Mouse (Mus musculus) gastrocnemius, postnatal 36 days (tissue): ENCODE measurements around the gene Ranbp17. TPM values are rescaled to one million over a fixed set of nuclear protein-coding genes. Genes with fewer than 3 reads are reported as not detected.
"Not testable (repeated sequence)": the region's sequence is repeated elsewhere in the genome, so short reads cannot be mapped to it uniquely, and the experiment has no call there.

ENCODE experiments used
- DNase-seq, 2 experiments: peaks; one replicate each; pipeline ENCODE4 v3.0.0; 2022
- intact Hi-C: fragments of 180-260 bp; cut with DNase I; formaldehyde crosslinking; loops from one replicate; pipeline ENCODE4 v1.15.1; 2025
- total RNA-seq, 2 experiments: library from RNA; stranded (reverse); gene quantifications; 2 replicates each; pipeline ENCODE4 v1.2.3; 2021

Gene Ranbp17
- total RNA-seq, 2 experiments from 2014 or later, result 0.46 to 0.62 TPM

GRCm38 (mm10) chr11:33427789-33428188 is 85.8 kb downstream of the Ranbp17 start:
- DNase-seq, intact Hi-C loops: not testable (repeated sequence)

DNA sequence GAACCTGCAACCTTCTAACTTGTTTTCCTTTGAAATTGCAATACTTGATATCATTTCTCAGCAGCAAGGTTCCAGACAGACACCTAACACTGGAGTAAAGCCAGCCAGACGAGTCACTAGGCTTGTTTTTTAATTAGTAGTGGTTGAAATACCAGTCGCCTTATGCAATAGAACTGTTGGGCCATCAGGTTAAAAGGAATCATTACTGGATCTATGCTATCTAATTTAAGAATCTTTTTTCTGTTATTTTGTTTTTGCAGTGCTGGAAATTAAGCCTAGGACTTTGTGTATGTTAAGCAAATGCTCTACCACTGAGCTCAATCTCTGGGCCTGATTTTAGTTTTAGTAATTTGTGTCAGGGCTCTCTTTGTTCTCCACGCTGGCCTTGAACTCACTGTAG is 91.3 kb downstream of the Ranbp17 start:
- intact Hi-C loops, result no loop called here
- DNase-seq, result no peak

GRCm38 (mm10) chr11:33404651-33405050 is 108.9 kb downstream of the Ranbp17 start:
- DNase-seq, result no peak
- intact Hi-C loops, result no loop called here

DNA sequence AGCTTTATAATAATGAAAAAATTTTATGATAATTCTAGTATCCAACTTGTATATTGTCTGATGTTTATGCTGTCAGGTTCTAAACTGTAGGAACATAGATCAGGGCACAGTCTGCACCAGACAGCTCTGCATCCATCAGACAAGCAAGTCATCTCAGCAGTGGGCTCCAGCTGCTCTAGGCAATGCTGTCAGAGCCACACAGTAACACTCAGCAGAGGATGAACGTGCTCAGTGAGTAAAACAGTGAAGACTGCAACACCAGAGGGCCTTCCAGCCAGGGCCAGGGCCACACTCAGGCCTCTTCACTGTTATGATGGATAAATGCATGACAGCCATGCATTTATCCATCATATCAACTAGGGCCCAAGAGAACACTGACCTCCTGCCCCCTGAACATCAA is 114.2 kb downstream of the Ranbp17 start:
- intact Hi-C loops, result no loop called here
- DNase-seq, result no peak

GRCm38 (mm10) chr11:33398701-33399100 is 114.8 kb downstream of the Ranbp17 start:
- DNase-seq, result no peak
- intact Hi-C loops, result no loop called here

DNA sequence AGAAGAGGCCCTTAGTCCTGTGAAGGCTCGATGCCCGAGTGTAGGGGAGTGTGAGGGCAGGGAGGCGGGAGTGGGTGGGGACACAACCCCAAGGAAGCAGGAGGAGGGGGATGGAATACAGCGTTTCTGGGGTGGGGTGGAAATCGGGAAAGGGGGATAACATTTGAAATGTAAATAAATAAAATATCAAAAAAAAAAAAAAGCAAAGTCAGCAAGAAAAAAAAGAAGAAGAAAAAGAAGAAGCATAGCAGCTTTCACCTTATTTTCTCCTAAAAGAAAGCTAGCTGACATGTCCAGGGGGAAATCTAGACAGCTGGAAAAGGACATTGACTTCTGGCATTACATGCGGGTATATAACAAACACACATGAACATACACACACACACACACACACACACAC is 117.3 kb downstream of the Ranbp17 start:
- DNase-seq, result no peak
- intact Hi-C loops, result no loop called here

- intact Hi-C loops, result no loop called here
These were observed 119.5 kb downstream of the Ranbp17 start for GRCm38 (mm10) chr11:33394093-33394492.

GRCm38 (mm10) chr11:33388685-33389084 is 124.9 kb downstream of the Ranbp17 start:
- intact Hi-C loops, result no loop called here
- DNase-seq, result no peak

More at GRCm38 (mm10) chr11:33394093-33394492, 119.5 kb downstream of the Ranbp17 start:
- no peak for DNase-seq

- intact Hi-C loops, result no loop called here
- no peak for DNase-seq
These were observed 151.7 kb downstream of the Ranbp17 start for GRCm38 (mm10) chr11:33361867-33362266.

- no peak for DNase-seq
- intact Hi-C loops, result no loop called here
These were observed 164.3 kb downstream of the Ranbp17 start for GRCm38 (mm10) chr11:33349269-33349668.

DNA sequence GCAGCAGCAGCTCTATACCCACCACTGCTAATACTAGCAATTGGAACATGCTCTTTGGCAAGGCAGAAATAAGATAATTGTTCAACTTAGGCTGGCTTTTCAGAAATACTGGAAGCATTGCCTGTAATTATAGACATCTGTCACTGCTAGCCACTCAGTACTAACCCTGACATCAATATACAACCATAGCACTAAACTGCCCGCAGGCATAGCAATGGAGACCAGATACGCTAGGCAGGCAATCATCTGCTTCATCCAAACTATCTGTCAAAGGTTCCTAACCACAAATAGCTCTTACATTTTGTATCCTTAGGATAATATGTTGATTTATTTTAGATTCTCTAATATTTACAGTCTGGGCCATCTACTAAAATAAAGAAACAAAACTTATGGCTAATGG is 171.5 kb downstream of the Ranbp17 start:
- intact Hi-C loops, result no loop called here
- DNase-seq, result no peak

DNA sequence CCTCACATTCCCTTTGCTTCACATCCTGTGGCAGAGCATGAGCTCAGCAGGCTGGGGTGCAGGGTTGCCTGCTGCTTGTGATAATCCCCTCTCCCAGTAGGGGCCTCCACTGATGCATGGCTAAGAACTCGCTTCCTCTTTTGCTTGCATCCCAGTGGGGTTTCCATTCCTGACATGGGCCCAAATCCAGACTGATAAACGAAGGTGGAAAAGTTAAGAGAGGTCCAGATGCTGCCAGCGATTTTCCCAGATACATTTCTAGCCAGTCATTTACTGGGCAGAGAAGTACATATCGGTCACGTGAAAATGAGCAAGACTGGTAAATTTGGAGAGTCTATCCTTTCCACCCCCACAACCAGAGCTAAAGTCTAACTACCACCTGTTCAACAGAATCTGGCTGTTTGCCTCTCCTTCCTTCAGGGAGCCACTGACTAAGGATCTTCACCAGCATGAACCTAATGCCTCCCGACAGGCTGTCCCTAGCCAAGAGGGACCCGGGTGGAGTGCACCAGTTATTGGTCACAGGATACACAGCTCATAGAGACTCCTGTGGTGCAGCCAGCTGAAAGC is 176.9 kb downstream of the Ranbp17 start:
- intact Hi-C loops, result no loop called here
- no peak for DNase-seq

- no peak for DNase-seq
These were observed 177.9 kb downstream of the Ranbp17 start for GRCm38 (mm10) chr11:33335616-33336015.

DNA sequence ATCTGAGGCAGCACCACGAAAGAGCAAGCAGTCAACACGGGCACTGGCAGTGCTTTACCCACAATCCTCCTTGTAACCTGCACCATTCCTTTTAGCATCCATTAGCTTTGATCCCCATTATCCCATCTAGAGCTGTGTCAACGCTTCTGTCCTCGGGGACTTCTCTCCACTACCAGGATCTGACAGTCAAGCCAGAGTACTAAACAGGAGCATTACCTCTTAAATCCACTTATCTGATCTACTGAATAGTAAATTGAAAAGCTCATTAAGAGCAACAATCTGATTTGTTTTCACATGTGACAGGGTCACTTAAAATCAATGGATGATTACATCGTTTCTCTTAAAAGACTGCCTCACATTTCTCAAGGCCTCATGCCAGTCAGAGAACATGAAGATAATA is 181.4 kb downstream of the Ranbp17 start:
- DNase-seq, result no peak
- intact Hi-C loops, result no loop called here

More at GRCm38 (mm10) chr11:33335616-33336015, 177.9 kb downstream of the Ranbp17 start:
- intact Hi-C loops, result no loop called here

- intact Hi-C loops, result no loop called here
- no peak for DNase-seq
These were observed 194.4 kb downstream of the Ranbp17 start for GRCm38 (mm10) chr11:33319006-33319611.

DNA sequence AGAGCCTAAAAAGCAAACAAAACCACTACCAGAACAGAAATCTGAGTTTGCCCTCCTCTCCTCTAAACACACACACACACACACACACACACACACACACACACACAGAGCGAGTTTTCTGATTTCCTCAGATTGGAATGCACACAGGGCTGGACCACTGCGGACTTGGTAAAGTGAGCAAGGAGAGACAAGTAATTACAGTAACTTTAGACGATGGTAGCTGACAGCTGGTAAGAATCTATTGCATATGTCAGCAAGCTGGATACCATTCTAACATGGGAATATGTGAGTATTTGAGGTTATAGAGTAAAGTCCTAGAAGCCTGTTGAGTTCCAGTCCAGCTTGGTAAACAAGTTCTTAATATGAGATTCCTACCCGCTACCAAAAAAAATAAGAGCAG is 204.0 kb downstream of the Ranbp17 start:
- intact Hi-C loops, result no loop called here

GRCm38 (mm10) chr11:33300859-33301258 is 212.7 kb downstream of the Ranbp17 start:
- no peak for DNase-seq
- intact Hi-C loops, result no loop called here

More for the DNA sequence above, 204.0 kb downstream of the Ranbp17 start:
- DNase-seq, result no peak

DNA sequence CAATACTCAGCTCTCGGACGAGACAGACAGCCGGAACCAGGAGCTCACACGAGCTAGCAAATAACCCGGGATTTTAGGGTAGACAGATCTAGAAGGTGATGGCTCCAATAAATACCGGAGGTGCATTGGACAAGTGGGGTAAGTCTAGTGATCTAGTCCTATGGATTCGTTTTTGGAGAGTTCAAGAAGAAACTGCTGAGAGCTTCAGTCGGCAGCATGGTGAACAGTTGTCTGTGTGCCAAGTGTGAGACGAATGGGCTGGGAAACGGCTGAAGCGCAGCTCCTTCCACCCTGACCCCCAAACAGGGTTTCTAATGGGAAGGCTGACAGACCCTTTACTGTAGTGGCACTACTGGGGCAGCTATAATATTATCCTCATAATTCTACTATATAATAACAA is 214.2 kb downstream of the Ranbp17 start:
- no peak for DNase-seq
- intact Hi-C loops, result loop anchor here (5.0 kb wide), 1 partner anchor 122 kb away; no protein-coding TSS in a partner anchor

GRCm38 (mm10) chr11:33297121-33297520 is 216.4 kb downstream of the Ranbp17 start:
- intact Hi-C loops, result loop anchor here (5.0 kb wide), 1 partner anchor 120 kb away; no protein-coding TSS in a partner anchor
- no peak for DNase-seq

GRCm38 (mm10) chr11:33295422-33295821 is 218.1 kb downstream of the Ranbp17 start:
- intact Hi-C loops, result loop anchor here (5.0 kb wide), 1 partner anchor 118 kb away; no protein-coding TSS in a partner anchor

DNA sequence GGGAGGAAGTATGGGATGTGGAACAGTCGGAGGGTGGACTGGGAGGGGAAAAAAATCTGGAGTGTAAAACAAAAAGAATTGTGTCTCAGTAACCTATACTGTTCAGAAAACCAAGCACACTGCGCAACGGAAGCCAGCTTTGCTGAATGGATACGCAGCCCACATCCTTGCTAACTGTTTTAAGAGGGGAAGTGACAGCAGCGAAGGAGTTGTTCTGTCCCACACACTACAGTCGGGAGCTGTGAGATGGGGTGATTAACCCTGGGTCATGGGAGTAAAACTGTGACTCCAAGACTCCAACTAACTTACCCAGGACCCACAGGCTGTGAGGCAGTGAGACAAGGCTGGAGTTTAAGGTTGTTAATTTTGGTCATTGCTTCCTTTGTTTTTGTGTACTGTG is 219.5 kb downstream of the Ranbp17 start:
- DNase-seq, result no peak
- intact Hi-C loops, result no loop called here

More at GRCm38 (mm10) chr11:33295422-33295821, 218.1 kb downstream of the Ranbp17 start:
- no peak for DNase-seq

GRCm38 (mm10) chr11:33278571-33278970 is 235.0 kb downstream of the Ranbp17 start:
- intact Hi-C loops, result no loop called here
- no peak for DNase-seq
